Mouse (Mus musculus): Measurements from ENCODE around the gene Slc25a1. TPM values are rescaled to one million over a fixed set of nuclear protein-coding genes. Genes with fewer than 3 reads are reported as not detected.
"Not testable (repeated sequence)": the region's sequence is repeated elsewhere in the genome, so short reads cannot be mapped to it uniquely, and the experiment has no call there.

The Slc25a1 gene
- 99.4 and 101 TPM in 2 replicates for polyA plus RNA-seq (2011; ENCODE audit: insufficient read depth, insufficient read length, low read depth, missing spikeins)

DNA sequence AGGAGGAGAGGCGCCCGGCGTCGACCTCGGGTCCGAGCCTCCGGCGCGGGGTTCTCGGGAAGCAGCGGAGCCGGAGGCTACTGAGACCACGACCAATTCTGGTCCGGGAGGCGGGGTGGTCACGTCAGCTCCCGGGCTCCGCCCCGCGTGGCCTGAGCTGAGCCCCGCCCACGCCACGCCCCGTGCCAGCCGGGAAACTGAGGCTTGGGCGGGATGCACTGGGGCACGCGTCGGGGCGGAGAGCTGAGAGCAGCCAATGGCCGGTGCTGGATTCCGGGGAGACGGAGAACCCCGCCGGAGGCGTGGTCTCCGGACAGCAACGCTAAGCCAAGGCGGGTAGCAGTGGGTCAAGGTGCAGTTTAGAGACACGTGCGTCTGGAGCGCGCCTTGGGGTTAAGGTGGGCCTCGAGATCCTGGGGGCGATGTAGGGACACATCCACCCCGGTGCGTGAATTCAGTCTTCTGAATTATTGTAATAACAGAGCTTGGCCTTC lies at the start of gene Slc25a1:
Slc25a1 (minus strand) TSS at position 133 of the 494 bp plus-strand sequence.
- Histone ChIP-seq H3K4me1 (ENCODE audit: control insufficient read depth, insufficient read depth, low read length) (peaks cover 6% of the 10 kb centered on the region), H3K4me3 (ENCODE audit: low read depth, low read length) (peak within 1 kb of the TSS; percentile 77), H3K9me3 (replicated peaks; ENCODE audit: control insufficient read depth, insufficient read depth, low read length, poor library complexity, severe bottlenecking) (no peaks in the 10 kb centered on the region), H3K36me3 (ENCODE audit: control insufficient read depth, insufficient read depth, low read length, poor library complexity, severe bottlenecking) (peaks cover 9% of the 10 kb centered on the region), H3K27me3 (ENCODE audit: control insufficient read depth, insufficient read depth, low read length, poor library complexity, severe bottlenecking) (no peaks in the 10 kb centered on the region), H3K27ac (ENCODE audit: insufficient read depth, low read length) (peak within 1 kb of the TSS; percentile 96), H3K9ac (ENCODE audit: low read depth, poor library complexity, severe bottlenecking) (peak within 1 kb of the TSS; percentile 91)
- TF ChIP-seq POLR2A (IDR thresholded peaks at IDR 0.05; ENCODE audit: insufficient read depth, low read length), result peak; percentile 42
- TF ChIP-seq CTCF (IDR thresholded peaks at IDR 0.05; ENCODE audit: low read depth, low read length), result no peak
- TF ChIP-seq EP300 (IDR thresholded peaks at IDR 0.05; ENCODE audit: insufficient read depth, low read depth, low read length), result no peak

DNA sequence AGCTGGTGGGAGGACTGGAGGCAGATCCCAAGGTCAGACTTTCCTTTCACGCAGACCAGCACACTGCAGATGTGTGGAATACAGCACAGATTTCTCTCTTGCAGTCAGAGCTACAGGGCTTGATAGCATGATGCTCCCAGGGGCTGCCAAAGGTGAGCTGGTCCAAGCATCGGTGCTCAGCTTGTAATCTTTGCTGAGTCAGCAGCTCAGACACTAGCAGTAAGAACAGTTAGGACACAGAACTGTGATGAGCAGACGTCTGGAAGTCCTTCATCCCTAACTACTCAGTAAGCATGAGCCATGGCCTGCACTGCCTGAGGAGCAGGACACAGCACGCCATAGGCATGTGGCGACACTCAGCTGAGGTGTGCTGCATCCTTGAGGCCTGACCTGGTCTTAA lies 43.8 kb upstream of the Slc25a1 start:
- Histone ChIP-seq H3K9me3 (replicated peaks; ENCODE audit: control insufficient read depth, insufficient read depth, low read length, poor library complexity, severe bottlenecking) (peaks cover 4% of the 10 kb centered on the region; the same call in 1 of the 2 replicates), H3K9ac (ENCODE audit: low read depth, poor library complexity, severe bottlenecking) (no peak overlapping the region), H3K4me1 (ENCODE audit: control insufficient read depth, insufficient read depth, low read length) (no peaks in the 10 kb centered on the region), H3K27ac (ENCODE audit: insufficient read depth, low read length) (no peak overlapping the region), H3K27me3 (ENCODE audit: control insufficient read depth, insufficient read depth, low read length, poor library complexity, severe bottlenecking) (no peaks in the 10 kb centered on the region; the same call in 1 of the 2 replicates), H3K4me3 (ENCODE audit: low read depth, low read length) (no peak overlapping the region), H3K36me3 (ENCODE audit: control insufficient read depth, insufficient read depth, low read length, poor library complexity, severe bottlenecking) (no peaks in the 10 kb centered on the region)
- no peak for TF ChIP-seq POLR2A (IDR thresholded peaks at IDR 0.05; ENCODE audit: insufficient read depth, low read length)
- TF ChIP-seq EP300 (IDR thresholded peaks at IDR 0.05; ENCODE audit: insufficient read depth, low read depth, low read length), result no peak
- TF ChIP-seq CTCF (IDR thresholded peaks at IDR 0.05; ENCODE audit: low read depth, low read length), result no peak

DNA sequence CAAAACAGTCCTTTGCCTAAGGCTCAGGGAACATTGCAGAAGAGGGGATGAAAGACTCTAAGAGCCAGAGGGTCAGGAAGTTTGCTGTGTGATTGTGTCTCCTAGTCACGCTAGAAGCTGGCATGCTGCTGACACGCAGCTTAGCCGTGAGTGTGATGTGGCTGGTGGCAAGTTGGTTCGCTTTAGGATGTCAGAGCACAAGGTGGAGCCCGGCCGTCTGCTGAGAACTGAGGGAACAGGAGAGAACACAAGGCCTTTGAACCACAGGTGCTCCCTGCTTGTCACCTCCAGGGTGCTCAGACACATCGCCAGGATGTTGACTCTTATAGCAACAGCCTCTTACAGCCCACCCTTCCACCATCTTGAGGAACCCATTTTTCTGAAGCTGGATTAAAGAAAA lies 34.1 kb upstream of the Slc25a1 start:
- no peak overlapping the region for H3K9ac ChIP-seq (ENCODE audit: low read depth, poor library complexity, severe bottlenecking)
- H3K27ac ChIP-seq (ENCODE audit: insufficient read depth, low read length), result no peak overlapping the region
- H3K36me3 ChIP-seq (ENCODE audit: control insufficient read depth, insufficient read depth, low read length, poor library complexity, severe bottlenecking), result no peaks in the 10 kb centered on the region
- no peaks in the 10 kb centered on the region for H3K4me1 ChIP-seq (ENCODE audit: control insufficient read depth, insufficient read depth, low read length)
- TF ChIP-seq CTCF (IDR thresholded peaks at IDR 0.05; ENCODE audit: low read depth, low read length) (no peak), POLR2A (IDR thresholded peaks at IDR 0.05; ENCODE audit: insufficient read depth, low read length) (no peak), EP300 (IDR thresholded peaks at IDR 0.05; ENCODE audit: insufficient read depth, low read depth, low read length) (no peak)
- H3K9me3 ChIP-seq (replicated peaks; ENCODE audit: control insufficient read depth, insufficient read depth, low read length, poor library complexity, severe bottlenecking), result peaks cover 6% of the 10 kb centered on the region
- no peak overlapping the region for H3K4me3 ChIP-seq (ENCODE audit: low read depth, low read length)
- no peaks in the 10 kb centered on the region for H3K27me3 ChIP-seq (ENCODE audit: control insufficient read depth, insufficient read depth, low read length, poor library complexity, severe bottlenecking)

DNA sequence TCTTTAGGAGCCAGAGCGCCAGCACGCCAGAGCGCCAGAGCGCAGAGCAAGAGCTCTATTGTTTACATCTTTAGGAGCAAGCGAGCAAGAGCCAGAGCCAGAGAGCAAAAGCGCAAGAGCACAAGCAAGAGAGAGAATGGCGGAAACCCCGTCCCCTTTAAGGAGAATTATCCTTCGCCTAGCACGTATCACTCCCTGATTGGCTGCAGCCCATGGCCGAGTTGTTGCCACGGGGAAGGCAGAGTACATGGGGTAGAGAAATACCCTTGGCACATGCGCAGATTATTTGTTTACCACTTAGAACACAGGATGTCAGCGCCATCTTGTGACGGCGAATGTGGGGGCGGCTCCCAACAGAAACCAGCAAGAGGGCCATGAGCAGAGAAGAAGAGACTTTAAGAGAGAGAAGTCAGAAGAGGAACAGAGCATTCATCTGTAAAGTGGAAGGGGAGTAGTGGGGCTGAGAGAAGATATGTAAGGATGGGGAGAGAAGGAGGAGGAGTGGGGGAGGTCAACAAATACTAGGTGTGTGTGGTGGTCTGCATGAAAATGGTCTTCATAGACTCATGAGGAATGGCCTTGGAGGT lies 28.1 kb upstream of the Slc25a1 start:
- not testable (repeated sequence) for H3K4me1 ChIP-seq (ENCODE audit: control insufficient read depth, insufficient read depth, low read length); H3K27ac ChIP-seq (ENCODE audit: insufficient read depth, low read length); H3K27me3 ChIP-seq (ENCODE audit: control insufficient read depth, insufficient read depth, low read length, poor library complexity, severe bottlenecking); H3K36me3 ChIP-seq (ENCODE audit: control insufficient read depth, insufficient read depth, low read length, poor library complexity, severe bottlenecking); H3K4me3 ChIP-seq (ENCODE audit: low read depth, low read length); H3K9ac ChIP-seq (ENCODE audit: low read depth, poor library complexity, severe bottlenecking)
- peaks cover 33% of the 10 kb centered on the region for H3K9me3 ChIP-seq (replicated peaks; ENCODE audit: control insufficient read depth, insufficient read depth, low read length, poor library complexity, severe bottlenecking)

DNA sequence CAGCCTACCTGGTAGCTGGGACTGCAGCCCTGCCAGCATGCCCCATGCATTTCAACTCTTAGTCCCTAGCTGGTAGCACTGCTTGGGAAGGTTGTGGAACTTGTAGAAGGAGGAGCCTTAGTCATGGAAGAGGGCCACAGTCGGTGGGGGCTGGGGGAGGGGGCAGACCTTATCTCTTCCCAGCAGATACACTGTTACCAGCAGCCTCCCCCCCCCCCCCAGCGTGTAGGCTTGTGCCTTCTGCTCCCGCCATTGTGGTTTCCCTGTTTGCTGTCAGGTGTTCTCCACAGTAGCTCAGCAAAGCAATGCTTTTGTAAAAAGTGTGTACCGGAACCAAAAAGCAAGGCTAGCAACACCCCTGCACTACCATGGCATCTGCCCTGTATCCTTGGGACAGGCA lies 23.6 kb upstream of the Slc25a1 start:
- H3K36me3 ChIP-seq (ENCODE audit: control insufficient read depth, insufficient read depth, low read length, poor library complexity, severe bottlenecking), result no peaks in the 10 kb centered on the region
- no peak overlapping the region for H3K9ac ChIP-seq (ENCODE audit: low read depth, poor library complexity, severe bottlenecking)
- TF ChIP-seq EP300 (IDR thresholded peaks at IDR 0.05; ENCODE audit: insufficient read depth, low read depth, low read length), result no peak
- no peak for TF ChIP-seq CTCF (IDR thresholded peaks at IDR 0.05; ENCODE audit: low read depth, low read length)
- no peak for TF ChIP-seq POLR2A (IDR thresholded peaks at IDR 0.05; ENCODE audit: insufficient read depth, low read length)
- no peak overlapping the region for H3K27ac ChIP-seq (ENCODE audit: insufficient read depth, low read length)
- H3K4me1 ChIP-seq (ENCODE audit: control insufficient read depth, insufficient read depth, low read length), result no peaks in the 10 kb centered on the region
- peaks cover 26% of the 10 kb centered on the region for H3K9me3 ChIP-seq (replicated peaks; ENCODE audit: control insufficient read depth, insufficient read depth, low read length, poor library complexity, severe bottlenecking)
- H3K27me3 ChIP-seq (ENCODE audit: control insufficient read depth, insufficient read depth, low read length, poor library complexity, severe bottlenecking), result no peaks in the 10 kb centered on the region
- no peak overlapping the region for H3K4me3 ChIP-seq (ENCODE audit: low read depth, low read length)

DNA sequence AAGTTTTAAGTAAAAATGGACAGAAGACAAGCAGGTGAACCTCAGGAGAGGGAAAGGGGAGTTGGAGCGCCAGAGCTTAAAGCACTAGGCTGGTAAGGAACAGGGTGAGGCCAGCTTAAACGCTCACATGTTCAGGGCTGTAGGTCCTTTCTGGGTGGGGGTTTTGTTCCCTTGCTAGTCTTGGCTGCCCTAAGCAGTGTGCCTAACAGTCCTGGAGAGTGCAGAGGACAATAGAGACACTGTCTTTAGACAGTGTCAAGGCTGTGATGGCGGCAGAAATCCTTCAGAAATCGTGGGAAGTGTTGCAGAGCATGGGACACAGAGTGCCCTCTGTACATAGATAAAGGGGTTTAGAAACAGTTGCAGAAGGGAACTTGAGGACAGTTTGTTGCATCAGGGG lies 22.0 kb upstream of the Slc25a1 start:
- Histone ChIP-seq H3K9me3 (replicated peaks; ENCODE audit: control insufficient read depth, insufficient read depth, low read length, poor library complexity, severe bottlenecking) (peaks cover 17% of the 10 kb centered on the region), H3K27me3 (ENCODE audit: control insufficient read depth, insufficient read depth, low read length, poor library complexity, severe bottlenecking) (no peaks in the 10 kb centered on the region), H3K4me3 (ENCODE audit: low read depth, low read length) (no peak overlapping the region), H3K27ac (ENCODE audit: insufficient read depth, low read length) (no peak overlapping the region), H3K4me1 (ENCODE audit: control insufficient read depth, insufficient read depth, low read length) (no peaks in the 10 kb centered on the region), H3K36me3 (ENCODE audit: control insufficient read depth, insufficient read depth, low read length, poor library complexity, severe bottlenecking) (no peaks in the 10 kb centered on the region), H3K9ac (ENCODE audit: low read depth, poor library complexity, severe bottlenecking) (no peak overlapping the region)
- no peak for TF ChIP-seq POLR2A (IDR thresholded peaks at IDR 0.05; ENCODE audit: insufficient read depth, low read length)
- no peak for TF ChIP-seq EP300 (IDR thresholded peaks at IDR 0.05; ENCODE audit: insufficient read depth, low read depth, low read length)
- no peak for TF ChIP-seq CTCF (IDR thresholded peaks at IDR 0.05; ENCODE audit: low read depth, low read length)

Data from ES-Bruce4 (cell line).